Comparison of ENCODE assay signal across 8 mouse cellular contexts in the genomic region with DNA sequence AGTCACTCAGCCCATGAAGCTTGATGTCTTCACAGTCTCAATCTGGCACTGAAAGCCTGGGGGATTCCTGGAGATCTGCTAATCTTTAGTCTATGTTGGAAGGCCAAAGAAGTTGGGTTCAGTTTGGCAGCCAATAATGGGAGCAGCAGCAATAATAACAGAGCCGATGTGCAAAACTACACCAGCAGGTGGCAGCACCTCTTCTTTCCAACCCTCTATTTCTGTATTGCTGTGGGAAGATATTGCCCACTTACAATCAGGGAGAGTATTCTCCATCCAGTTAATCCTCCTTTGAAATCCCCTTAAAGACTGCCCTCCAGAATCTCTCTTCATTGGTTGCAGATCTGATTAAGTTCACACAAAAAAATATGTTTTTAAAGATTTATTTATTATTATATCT. TPM values are rescaled to one million over a fixed set of nuclear protein-coding genes. Genes with fewer than 3 reads are reported as not detected.
DNase-seq lines count a peak whose midpoint lies in the region; ATAC-seq and TF ChIP-seq lines count a peak whose summit lies in the region.

No protein-coding gene starts in this region.

- no peak overlapping the region for H3K4me2 ChIP-seq in kidney, postnatal 0 days (ENCODE audit: low read length)

- no peak overlapping the region for H3K4me3 ChIP-seq in kidney, postnatal 0 days (replicated peaks; ENCODE audit: low read depth, low read length)

- H3K4me1 ChIP-seq in kidney, postnatal 0 days (replicated peaks; ENCODE audit: insufficient read depth, low read length) = no peaks in the 10 kb centered on the region

- peak; percentile 80 for TF ChIP-seq CTCF in kidney, postnatal 0 days (IDR thresholded peaks at IDR 0.05; ENCODE audit: low read depth)

- 10% methylated on average over 1 of the region's 1 CpGs for WGBS in kidney, postnatal 0 days

- H3K9me3 ChIP-seq in kidney, postnatal 0 days (replicated peaks; ENCODE audit: low read length) = no peaks in the 10 kb centered on the region

- ATAC-seq in kidney, postnatal 0 days (replicated peaks; ENCODE audit: low FRiP score, low read depth) = no peak
- peak; percentile 62 for ATAC-seq in megakaryocyte progenitor cell, adult 5-6 weeks (replicated peaks; ENCODE audit: poor library complexity)

- peak; percentile 19 to 50 for DNase-seq in heart, postnatal 10 days
- no peak for DNase-seq in heart, adult 8-10 months (ENCODE audit: low spot score)
- peak; percentile 41 for DNase-seq in urinary bladder, postnatal 14 days (ENCODE audit: low spot score)
- DNase-seq in urinary bladder, adult 2 months (ENCODE audit: low spot score) = no peak
- peak; percentile 26 to 55 for DNase-seq in cerebellum, postnatal 25 days
- peak; percentile 71 for DNase-seq in kidney, postnatal 0 days (ENCODE audit: low spot score)
- DNase-seq in thymus, postnatal 14 days = peak; percentile 47

- no peak overlapping the region for H3K9ac ChIP-seq in kidney, postnatal 0 days (ENCODE audit: low read depth, low read length)

- intact Hi-C loops in heart, postnatal 10 days (cut with DNase I) = no loop called here

- no peak overlapping the region for H3K27ac ChIP-seq in kidney, postnatal 0 days

- no peaks in the 10 kb centered on the region for H3K36me3 ChIP-seq in kidney, postnatal 0 days (ENCODE audit: insufficient read depth, low read length)

- H3K27me3 ChIP-seq in kidney, postnatal 0 days (ENCODE audit: insufficient read depth, low read length) = no peaks in the 10 kb centered on the region

RNA-seq across cellular contexts. Expression of a gene that starts 3.5 kb away (rescaled TPM):
- 1 to 10 TPM; 1.5 to 2.7 TPM for total RNA-seq in heart, postnatal 10 days (2021)
- 1 to 10 TPM; 2.1 to 3.5 (median 3.0) TPM for total RNA-seq in heart, adult 8-10 months (2022)
- 5.2 and 6.5 TPM in 2 replicates for polyA plus RNA-seq in urinary bladder, adult 2 months (2012; rRNA removed)
- polyA plus RNA-seq in kidney, postnatal 0 days (2015; fragmentation: Nextera tagmentation; extraction: Ambion mirVana) = 4.7 and 8.0 TPM in 2 replicates
- total RNA-seq in megakaryocyte progenitor cell, adult 5-6 weeks (2015) = 5.1 and 5.9 TPM in 2 replicates
- total RNA-seq in megakaryocyte progenitor cell, adult 5-6 weeks (2017) = 3.0 and 4.2 TPM in 2 replicates

RNA-seq across cellular contexts. Expression of a gene that starts 15.3 kb away (rescaled TPM):
- under 1 TPM in 1 of 2 experiments, not detected in 1; 0.47 TPM for total RNA-seq in heart, postnatal 10 days (2021)
- total RNA-seq in heart, adult 8-10 months (2022) = not detected
- 0.19 and 0.21 TPM in 2 replicates for polyA plus RNA-seq in urinary bladder, adult 2 months (2012; rRNA removed)
- polyA plus RNA-seq in kidney, postnatal 0 days (2015; fragmentation: Nextera tagmentation; extraction: Ambion mirVana) = 4.6 and 4.8 TPM in 2 replicates
- 18.2 and 21.8 TPM in 2 replicates for total RNA-seq in megakaryocyte progenitor cell, adult 5-6 weeks (2015)
- total RNA-seq in megakaryocyte progenitor cell, adult 5-6 weeks (2017) = 17.5 and 20.2 TPM in 2 replicates

RNA-seq across cellular contexts. Expression of a gene that starts 32.5 kb away (rescaled TPM):
- total RNA-seq in heart, postnatal 10 days (2021) = not detected
- total RNA-seq in heart, adult 8-10 months (2022) = not detected
- not detected in 2 replicates for polyA plus RNA-seq in urinary bladder, adult 2 months (2012; rRNA removed)
- polyA plus RNA-seq in kidney, postnatal 0 days (2015; fragmentation: Nextera tagmentation; extraction: Ambion mirVana) = not detected in 2 replicates
- total RNA-seq in megakaryocyte progenitor cell, adult 5-6 weeks (2015) = 1,524 and 1,660 TPM in 2 replicates
- 866 and 1,151 TPM in 2 replicates for total RNA-seq in megakaryocyte progenitor cell, adult 5-6 weeks (2017)

RNA-seq across cellular contexts. Expression of a gene that starts 52.2 kb away (rescaled TPM):
- total RNA-seq in heart, postnatal 10 days (2021) = not detected
- not detected for total RNA-seq in heart, adult 8-10 months (2022)
- not detected in 2 replicates for polyA plus RNA-seq in urinary bladder, adult 2 months (2012; rRNA removed)
- not detected in 2 replicates for polyA plus RNA-seq in kidney, postnatal 0 days (2015; fragmentation: Nextera tagmentation; extraction: Ambion mirVana)
- total RNA-seq in megakaryocyte progenitor cell, adult 5-6 weeks (2015) = 1.1 and 3.4 TPM in 2 replicates
- total RNA-seq in megakaryocyte progenitor cell, adult 5-6 weeks (2017) = not detected in 2 replicates

Comparison
In these comparisons a context has a peak if more than half of its experiments do, and no peak if none do; other contexts are left out.
1. DNase-seq: peak in heart, postnatal 10 days (2 of 2), urinary bladder, postnatal 14 days (single experiment), cerebellum, postnatal 25 days (2 of 2), kidney, postnatal 0 days (single experiment) and thymus, postnatal 14 days (single experiment); none in heart, adult 8-10 months (single experiment) and urinary bladder, adult 2 months (single experiment).
2. RNA of a gene that starts 15.3 kb away (total RNA-seq): 17.5 to 21.8 TPM in megakaryocyte progenitor cell, adult 5-6 weeks; 0.47 TPM in heart, postnatal 10 days and not detected in heart, adult 8-10 months; every median in the first group is over 10 times any median in the second.
3. RNA of a gene that starts 32.5 kb away (total RNA-seq): 866 to 1,660 TPM in megakaryocyte progenitor cell, adult 5-6 weeks; not detected in heart, postnatal 10 days and not detected in heart, adult 8-10 months; every median in the first group is over 100 times any median in the second.